Mouse (Mus musculus): ENCODE results near the gene Gbp6.
"Not testable (repeated sequence)": the region's sequence is repeated elsewhere in the genome, so short reads cannot be mapped to it uniquely, and the experiment has no call there.

DNA sequence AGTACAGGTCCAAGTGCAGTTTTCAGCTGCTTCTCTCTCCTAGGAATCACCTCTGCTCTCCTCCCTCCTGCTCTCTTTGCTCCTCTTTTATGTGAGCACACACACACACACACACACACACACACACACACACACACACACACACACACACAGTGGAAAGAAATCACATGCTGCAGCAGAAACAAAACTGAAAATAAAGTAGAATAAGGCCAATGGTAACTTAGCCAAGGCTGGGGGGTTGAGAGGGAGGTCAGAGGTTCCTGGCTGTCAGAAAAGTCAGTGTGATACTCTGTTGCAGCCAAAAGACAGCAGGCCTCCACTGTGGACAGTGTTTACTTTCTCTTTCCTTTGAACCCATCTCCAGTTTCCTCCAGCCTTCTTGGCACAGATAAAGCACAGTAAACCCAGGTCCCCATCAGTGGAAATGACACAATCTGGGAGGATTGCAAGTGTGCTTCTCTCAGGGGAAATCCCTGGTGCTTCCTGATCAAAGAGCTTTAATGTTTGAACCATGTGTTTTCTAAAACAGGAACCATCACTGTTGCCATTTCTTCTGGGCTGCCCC is 53.9 kb downstream of the Gbp6 start, which contains the start of gene Gbp10:
- TF ChIP-seq CTCF, EP300 (IDR thresholded peaks at IDR 0.05): not testable (repeated sequence)

All from lung, postnatal 0 days (tissue).